Comparison of ENCODE assay signal across 31 mouse cellular contexts in the genomic region with DNA sequence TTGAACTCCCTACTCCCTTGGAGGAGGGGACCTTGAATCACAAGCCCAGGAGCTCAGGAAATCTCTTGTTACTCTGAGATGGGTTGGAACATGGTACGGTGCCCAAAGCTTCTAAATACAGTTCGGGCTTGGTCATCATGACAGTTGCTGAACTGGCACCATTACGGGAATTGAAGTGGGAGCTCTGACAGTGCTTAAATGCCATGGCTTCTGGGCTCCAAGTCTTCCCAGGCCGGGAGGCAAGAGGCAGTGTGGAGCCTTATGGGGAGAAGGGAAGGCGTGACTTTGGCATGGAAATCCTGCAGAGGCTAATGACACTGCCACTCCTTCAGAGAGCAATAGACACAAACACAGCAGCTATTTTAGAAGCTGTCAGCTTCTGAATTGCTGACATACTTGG. TPM values are rescaled to one million over a fixed set of nuclear protein-coding genes. Genes with fewer than 3 reads are reported as not detected.
DNase-seq lines count a peak whose midpoint lies in the region; ATAC-seq lines count a peak whose summit lies in the region.
"Had no signal": no experiment of that assay in that cellular context is flagged by ENCODE, and none has a peak within 500 bp of the region (broad histone marks: within the 10 kb centered on the region; RNA-seq: fewer than 3 reads in every experiment).

No protein-coding gene starts in this region.

- no peak overlapping the region for H3K4me2 ChIP-seq in hindbrain, embryonic 13.5 days
- H3K4me2 ChIP-seq in liver, embryonic 11.5 days = no peak overlapping the region
- H3K4me2 ChIP-seq: embryonic facial prominence, embryonic 13.5 days; forebrain, embryonic 12.5 days; forebrain, embryonic 15.5 days; heart, embryonic 13.5 days; hindbrain, embryonic 15.5 days had no signal

- no peaks in the 10 kb centered on the region for H3K36me3 ChIP-seq in hindbrain, embryonic 13.5 days
- H3K36me3 ChIP-seq in liver, embryonic 11.5 days (ENCODE audit: control insufficient read depth, insufficient read depth, low read length) = no peaks in the 10 kb centered on the region
- H3K36me3 ChIP-seq: embryonic facial prominence, embryonic 10.5 days; embryonic facial prominence, embryonic 13.5 days; forebrain, embryonic 12.5 days; forebrain, embryonic 15.5 days; G1E; heart, embryonic 10.5 days; heart, embryonic 13.5 days; hindbrain, embryonic 15.5 days had no signal

- no peak for ATAC-seq in hindbrain, embryonic 13.5 days (ENCODE audit: low FRiP score)
- no peak for ATAC-seq in liver, embryonic 11.5 days (replicated peaks; ENCODE audit: low FRiP score)
- ATAC-seq: forebrain, embryonic 15.5 days; intestine, postnatal 0 days; Patski had no signal

- no peak overlapping the region for H3K4me3 ChIP-seq in hindbrain, embryonic 13.5 days
- no peak overlapping the region for H3K4me3 ChIP-seq in liver, embryonic 11.5 days (ENCODE audit: low read depth, low read length)
- H3K4me3 ChIP-seq: embryonic facial prominence, embryonic 10.5 days; embryonic facial prominence, embryonic 13.5 days; erythroblast, embryonic 14.5 days; forebrain, embryonic 12.5 days; forebrain, embryonic 15.5 days; heart, embryonic 10.5 days; heart, embryonic 13.5 days; hindbrain, embryonic 15.5 days had no signal

- no peak overlapping the region for H3K9ac ChIP-seq in hindbrain, embryonic 13.5 days
- no peak overlapping the region for H3K9ac ChIP-seq in liver, embryonic 11.5 days (ENCODE audit: low read depth, low read length)
- H3K9ac ChIP-seq: embryonic facial prominence, embryonic 13.5 days; forebrain, embryonic 12.5 days; forebrain, embryonic 15.5 days; heart, embryonic 13.5 days; hindbrain, embryonic 15.5 days had no signal

- no peak overlapping the region for H3K27ac ChIP-seq in hindbrain, embryonic 13.5 days
- H3K27ac ChIP-seq in liver, embryonic 11.5 days (ENCODE audit: low read depth, low read length) = no peak overlapping the region
- H3K27ac ChIP-seq: embryonic facial prominence, embryonic 10.5 days; embryonic facial prominence, embryonic 13.5 days; forebrain, embryonic 12.5 days; forebrain, embryonic 15.5 days; heart, embryonic 10.5 days; heart, embryonic 13.5 days; hindbrain, embryonic 15.5 days had no signal

- no peaks in the 10 kb centered on the region for H3K27me3 ChIP-seq in hindbrain, embryonic 13.5 days
- H3K27me3 ChIP-seq in liver, embryonic 11.5 days (replicated peaks; ENCODE audit: control insufficient read depth, insufficient read depth, low read length) = no peaks in the 10 kb centered on the region
- H3K27me3 ChIP-seq: CH12.LX; embryonic facial prominence, embryonic 13.5 days; forebrain, embryonic 15.5 days; heart, embryonic 13.5 days; hindbrain, embryonic 15.5 days; Patski had no signal

- no peaks in the 10 kb centered on the region for H3K9me3 ChIP-seq in hindbrain, embryonic 13.5 days
- H3K9me3 ChIP-seq in liver, embryonic 11.5 days (ENCODE audit: control insufficient read depth, low read length) = no peaks in the 10 kb centered on the region
- H3K9me3 ChIP-seq: embryonic facial prominence, embryonic 10.5 days; embryonic facial prominence, embryonic 13.5 days; forebrain, embryonic 12.5 days; forebrain, embryonic 15.5 days; heart, embryonic 10.5 days; heart, embryonic 13.5 days; hindbrain, embryonic 15.5 days had no signal

- H3K4me1 ChIP-seq in hindbrain, embryonic 13.5 days (replicated peaks) = no peaks in the 10 kb centered on the region
- H3K4me1 ChIP-seq in liver, embryonic 11.5 days (replicated peaks; ENCODE audit: control insufficient read depth, insufficient read depth, low read length) = no peaks in the 10 kb centered on the region
- H3K4me1 ChIP-seq: embryonic facial prominence, embryonic 10.5 days; embryonic facial prominence, embryonic 13.5 days; forebrain, embryonic 12.5 days; forebrain, embryonic 15.5 days; heart, embryonic 10.5 days; heart, embryonic 13.5 days; hindbrain, embryonic 15.5 days had no signal

- WGBS in hindbrain, embryonic 13.5 days = 90% methylated on average over 5 of the region's 5 CpGs
- WGBS in liver, embryonic 11.5 days = 72% methylated on average over 5 of the region's 5 CpGs

- DNase-seq in heart, adult 11 months = peak; percentile 85
- DNase-seq in heart, adult 9 months (ENCODE audit: low spot score in 2 of 2) = no peak
- peak; percentile 29 for DNase-seq in adipocyte (ENCODE audit: low spot score)
- DNase-seq in gastrocnemius, adult 8-10 months (ENCODE audit: low spot score in 2 of 2) = peak; percentile 56 to 81
- peak; percentile 78 for DNase-seq in gastrocnemius, postnatal 25 days
- no peak for DNase-seq in liver, embryonic 11.5 days (ENCODE audit: low spot score)
- DNase-seq: adrenal gland, adult 2 months; adrenal gland, postnatal 14 days; B cell, adult 2 months; cerebellum, adult 11 months; cerebellum, adult 8-10 months; cerebellum, postnatal 10 days; cerebellum, postnatal 36 days; embryo, embryonic 11 days; heart, adult 18-20 months; heart, postnatal 14 days; heart, postnatal 4 days had no signal

RNA-seq across cellular contexts. Expression of gene Tbx15, which starts 56.0 kb away (rescaled TPM):
- total RNA-seq in gastrocnemius, adult 8-10 months (2022) = 100 to 1,000 TPM; 147 to 173 (median 156) TPM
- total RNA-seq in gastrocnemius, postnatal 25 days (2021) = 100 to 1,000 TPM; 104 to 122 TPM
- 0.57 and 1.1 TPM in 2 replicates for polyA plus RNA-seq in hindbrain, embryonic 13.5 days (2015; fragmentation: Nextera tagmentation; extraction: Ambion mirVana)
- 0.29 and 0.45 TPM in 2 replicates for polyA plus RNA-seq in liver, embryonic 11.5 days (2014; fragmentation: Nextera tagmentation; extraction: Ambion mirVana)
- polyA plus RNA-seq: erythroblast, embryonic 14.5 days; G1E; intestine, embryonic 14.5 days; intestine, postnatal 0 days had no signal

Comparison
In these comparisons a context has a peak if more than half of its experiments do, and no peak if none do; other contexts are left out.
1. DNase-seq: peak in heart, adult 11 months (single experiment), adipocyte (single experiment), gastrocnemius, adult 8-10 months (2 of 2) and gastrocnemius, postnatal 25 days (single experiment); none in heart, adult 9 months (0 of 2) and liver, embryonic 11.5 days (single experiment).